Mouse (Mus musculus) stomach, postnatal 0 days (tissue): ENCODE results near the gene Nrxn3.

Source experiments
- CTCF ChIP-seq: IDR thresholded peaks from 2 replicates; pipeline ENCODE4 v1.5.1; 2016; ENCODE audit warnings: antibody characterized with exemption, low read depth, mild to moderate bottlenecking, moderate library complexity
- EP300 ChIP-seq: optimal IDR thresholded peaks from 2 replicates; pipeline ENCODE3; 2016; ENCODE audit warnings: antibody characterized with exemption

GRCm38 (mm10) chr12:89290736-89291574, 568.3 kb downstream of the Nrxn3 start:
- no peak for TF ChIP-seq CTCF
- TF ChIP-seq EP300, result no peak
